Mouse (Mus musculus) CD4-positive, CD25-positive, alpha-beta regulatory T cell, adult 9 weeks (primary cell): Measurements from ENCODE around the gene Ccdc28b. TPM values are rescaled to one million over a fixed set of nuclear protein-coding genes. Genes with fewer than 3 reads are reported as not detected.

Experiments used
- polyA plus RNA-seq: library from polyadenylated mRNA; unstranded; fragments of 100-300 nt; shearing (Covaris generic); gene quantifications from one replicate; pipeline ENCODE4 v1.2.1, GENCODE M21; 2017

The Ccdc28b gene
- 49.2 TPM for polyA plus RNA-seq

GRCm38 (mm10) chr4:129623681-129624091 lies at the start of gene Ccdc28b:
Ccdc28b (minus strand) TSS chr4:129623947.

GRCm38 (mm10) chr4:129672083-129672877 lies 48.5 kb upstream of the Ccdc28b start, which contains the start of gene Kpna6:
Kpna6 (minus strand) TSS chr4:129672767.

GRCm38 (mm10) chr4:129640638-129641467 lies 17.1 kb upstream of the Ccdc28b start, which contains the start of gene Txlna:
Txlna (minus strand) TSS chr4:129641065.

GRCm38 (mm10) chr4:129618786-129619691 lies 4.7 kb downstream of the Ccdc28b start, which contains the start of gene Iqcc:
Iqcc (minus strand) TSS chr4:129619099.

GRCm38 (mm10) chr4:129614093-129614492 lies 9.7 kb downstream of the Ccdc28b start, which contains the start of gene Dcdc2b:
Dcdc2b (minus strand) TSS chr4:129614257.

GRCm38 (mm10) chr4:129600233-129601158 lies 23.3 kb downstream of the Ccdc28b start, which contains the start of the genes Eif3i and Tmem234:
Eif3i (minus strand) TSS chr4:129600648.
Tmem234 (plus strand) TSS chr4:129600668.

GRCm38 (mm10) chr4:129578466-129578865 lies 45.3 kb downstream of the Ccdc28b start, which contains the start of gene Fam167b:
Fam167b (minus strand) TSS chr4:129578549.

GRCm38 (mm10) chr4:129573430-129573829 lies 50.3 kb downstream of the Ccdc28b start, which contains the start of gene Lck:
Lck (minus strand) TSS chr4:129573641.

Other genes with a start within 250 kb of the Ccdc28b start
- 12.3 TPM for gene Zbtb8a, start 245.8 kb downstream of the Ccdc28b start, polyA plus RNA-seq
- gene Zbtb8b, start 183.1 kb downstream of the Ccdc28b start, polyA plus RNA-seq, result not detected
- 44.4 TPM for gene Bsdc1, start 162.4 kb downstream of the Ccdc28b start, polyA plus RNA-seq
- gene Tssk3, start 132.9 kb downstream of the Ccdc28b start, polyA plus RNA-seq, result not detected
- gene Fam229a, start 132.8 kb downstream of the Ccdc28b start, polyA plus RNA-seq, result not detected
- gene Marcksl1, start 110.4 kb downstream of the Ccdc28b start, polyA plus RNA-seq, result 6.5 TPM
- 375 TPM for gene Hdac1, start 81.2 kb downstream of the Ccdc28b start, polyA plus RNA-seq
- 1,699 TPM for gene Lck, start 50.3 kb downstream of the Ccdc28b start, polyA plus RNA-seq
- gene Fam167b, start 45.4 kb downstream of the Ccdc28b start, polyA plus RNA-seq, result not detected
- gene Eif3i, start 23.3 kb downstream of the Ccdc28b start, polyA plus RNA-seq, result 238 TPM
- 282 TPM for gene Tmem234, start 23.3 kb downstream of the Ccdc28b start, polyA plus RNA-seq
- gene Dcdc2b, start 9.7 kb downstream of the Ccdc28b start, polyA plus RNA-seq, result 8.8 TPM
- 43.9 TPM for gene Iqcc, start 4.8 kb downstream of the Ccdc28b start, polyA plus RNA-seq
- gene Txlna, start 17.1 kb upstream of the Ccdc28b start, polyA plus RNA-seq, result 88.8 TPM
- gene Kpna6, start 48.8 kb upstream of the Ccdc28b start, polyA plus RNA-seq, result 26.1 TPM
- gene Tmem39b, start 72.9 kb upstream of the Ccdc28b start, polyA plus RNA-seq, result 25.6 TPM
- 30.1 TPM for gene Khdrbs1, start 118.4 kb upstream of the Ccdc28b start, polyA plus RNA-seq
- 247 TPM for gene Ptp4a2, start 187.3 kb upstream of the Ccdc28b start, polyA plus RNA-seq